Mouse (Mus musculus) lung, postnatal 10 days (tissue): ENCODE data around the gene Epor.

Source experiments
- DNase-seq: peaks from one replicate; pipeline ENCODE4 v3.0.0; 2021

The Epor gene

DNA sequence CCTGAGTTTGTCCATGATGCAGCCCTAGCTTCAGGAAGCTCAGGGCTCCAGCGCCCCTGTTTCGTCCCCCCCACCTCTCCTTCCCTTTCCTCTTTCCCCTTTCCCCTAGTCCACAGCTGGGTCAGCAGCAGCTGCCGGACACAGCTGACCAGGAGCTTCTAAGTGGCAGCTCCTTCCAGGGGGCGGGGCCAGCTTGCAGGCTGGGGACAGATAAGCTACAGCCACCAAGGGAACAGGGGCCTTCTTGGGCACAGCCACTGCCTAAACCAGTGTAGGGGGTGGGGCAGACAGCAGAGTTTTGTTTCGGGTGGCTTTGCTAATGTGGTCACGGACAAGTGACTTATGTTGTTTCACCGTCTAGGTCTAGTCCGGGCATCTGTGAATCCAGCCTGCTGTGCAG lies at the start of gene Epor:
Gene Epor (minus strand): TSS at position 90 of the 400 bp plus-strand sequence.
- peak; percentile 68 for DNase-seq

DNA sequence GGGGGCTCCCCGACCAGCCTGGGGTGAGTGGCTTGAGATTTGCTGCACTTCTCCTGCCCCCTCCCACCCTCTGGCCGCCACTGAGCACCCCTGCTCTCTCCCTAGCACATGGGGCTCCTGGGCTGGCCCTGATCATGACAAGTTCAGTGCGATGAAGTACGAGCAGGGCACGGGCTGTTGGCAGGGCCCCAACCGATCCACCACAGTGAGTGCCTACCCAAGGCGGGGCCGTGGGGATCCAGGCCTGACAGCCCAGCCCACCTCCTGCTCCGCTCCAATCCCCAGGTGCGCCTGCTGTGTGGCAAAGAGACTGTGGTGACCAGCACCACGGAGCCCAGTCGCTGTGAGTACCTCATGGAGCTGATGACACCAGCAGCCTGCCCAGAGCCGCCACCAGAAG lies 49.4 kb upstream of the Epor start:
- no peak for DNase-seq

DNA sequence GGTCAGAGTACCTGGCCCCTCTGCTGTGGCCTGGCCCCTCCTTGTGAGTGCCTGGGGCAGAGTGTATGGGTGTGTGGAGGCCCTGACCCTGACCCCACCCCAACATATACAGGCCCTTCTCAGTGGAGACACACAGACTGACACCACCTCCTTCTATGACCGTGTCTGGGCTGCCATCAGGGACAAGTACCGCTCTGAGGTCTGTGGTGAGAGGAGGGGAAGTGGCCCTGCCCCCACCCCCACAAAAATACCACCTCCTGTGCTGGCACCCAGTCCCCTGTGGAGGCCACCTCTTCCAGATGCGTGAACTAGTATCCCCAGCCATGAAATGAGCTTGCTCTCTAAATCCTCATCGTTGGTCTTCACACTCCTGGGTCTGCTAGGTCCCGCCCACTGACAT lies 47.7 kb upstream of the Epor start:
- DNase-seq, result no peak

DNA sequence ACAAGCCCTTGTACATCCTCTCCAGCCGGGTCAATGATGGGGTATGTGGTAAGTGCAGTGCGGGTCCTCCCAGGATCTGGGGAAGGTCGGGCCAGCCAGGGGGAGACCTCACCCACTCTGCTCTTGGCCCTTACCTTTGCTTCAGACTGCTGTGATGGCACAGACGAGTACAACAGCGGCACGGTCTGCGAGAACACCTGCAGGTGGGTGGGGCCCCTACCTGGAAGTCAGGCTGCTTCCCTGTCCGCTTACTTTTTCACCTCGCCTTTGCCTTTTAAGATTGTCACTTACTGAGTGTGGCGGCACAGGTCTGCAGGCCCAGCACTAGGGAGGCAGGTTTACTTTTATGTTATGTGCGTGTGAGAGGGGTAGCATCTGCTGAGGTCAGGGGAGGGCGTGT lies 41.2 kb upstream of the Epor start:
- no peak for DNase-seq

DNA sequence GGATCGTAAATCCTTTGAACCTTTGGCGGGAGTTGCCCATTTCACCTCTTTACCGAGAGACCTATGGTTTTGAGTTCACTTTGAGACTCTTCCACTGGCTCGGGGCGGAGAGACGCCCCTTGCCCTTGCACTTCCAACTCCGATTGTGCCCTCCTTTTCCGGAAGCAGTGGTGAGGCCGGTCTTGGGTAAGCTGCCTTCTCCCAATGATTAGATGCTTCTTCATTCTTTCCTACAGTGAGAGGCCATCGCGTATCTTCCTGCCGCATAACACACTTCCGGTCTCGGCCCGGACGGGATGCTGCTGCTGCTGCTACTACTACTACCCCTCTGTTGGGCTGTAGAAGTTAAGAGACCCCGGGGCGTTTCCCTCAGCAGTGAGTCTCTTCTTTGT lies 39.9 kb upstream of the Epor start:
- peak; percentile 49 for DNase-seq

DNA sequence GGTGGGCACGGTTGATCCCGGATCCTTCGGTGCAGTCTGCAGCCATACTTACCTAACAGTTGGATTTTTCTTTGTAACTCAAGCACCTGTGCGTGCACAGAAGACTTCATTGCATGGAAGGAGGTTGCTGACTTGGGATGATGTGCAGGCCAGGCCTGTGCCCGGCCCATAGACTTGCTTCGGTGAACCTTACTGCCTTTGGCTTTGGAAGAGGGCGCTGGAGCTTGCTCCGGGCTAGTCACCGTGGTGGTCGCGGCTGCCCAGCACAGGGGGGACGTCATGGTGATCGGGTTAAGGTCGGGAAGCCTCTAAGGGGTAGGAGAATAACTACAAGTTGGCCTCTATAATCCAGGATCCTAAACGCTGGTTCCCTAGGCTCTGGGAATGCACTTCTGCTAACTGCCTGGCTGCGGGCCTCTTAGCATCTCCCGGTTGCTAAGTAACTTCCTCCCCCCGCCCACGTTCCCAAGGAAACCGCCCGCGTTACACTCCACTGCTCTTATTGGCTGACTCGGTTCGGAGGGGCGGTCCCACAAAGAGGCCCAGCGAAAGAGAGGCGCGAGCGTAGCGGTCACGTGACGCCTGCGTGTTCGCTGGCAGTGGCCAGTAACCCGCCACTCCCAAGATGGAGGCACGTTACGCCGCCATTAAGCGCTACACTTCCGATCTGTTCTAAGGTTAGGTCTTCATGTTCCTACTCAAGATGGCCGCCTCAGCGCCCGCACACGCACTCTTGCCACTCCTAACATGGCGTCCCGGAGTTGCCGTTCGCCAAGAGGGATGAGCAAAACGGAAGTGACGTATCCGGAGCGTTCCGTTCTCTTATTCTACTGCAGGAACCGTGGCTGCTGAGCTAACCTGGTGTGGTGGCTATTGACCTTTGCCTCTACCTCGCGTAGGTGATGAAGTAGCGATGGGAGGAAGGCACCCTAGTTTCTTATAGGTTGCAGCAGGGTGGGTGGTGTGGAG lies 39.2 kb upstream of the Epor start, which contains the start of the genes Ccdc151 and Prkcsh:
Gene Ccdc151 (minus strand): TSS at position 441 of the 969 bp plus-strand sequence.
Gene Prkcsh (plus strand): TSS at position 613 of the 969 bp plus-strand sequence.
- DNase-seq, result peak; percentile 100

DNA sequence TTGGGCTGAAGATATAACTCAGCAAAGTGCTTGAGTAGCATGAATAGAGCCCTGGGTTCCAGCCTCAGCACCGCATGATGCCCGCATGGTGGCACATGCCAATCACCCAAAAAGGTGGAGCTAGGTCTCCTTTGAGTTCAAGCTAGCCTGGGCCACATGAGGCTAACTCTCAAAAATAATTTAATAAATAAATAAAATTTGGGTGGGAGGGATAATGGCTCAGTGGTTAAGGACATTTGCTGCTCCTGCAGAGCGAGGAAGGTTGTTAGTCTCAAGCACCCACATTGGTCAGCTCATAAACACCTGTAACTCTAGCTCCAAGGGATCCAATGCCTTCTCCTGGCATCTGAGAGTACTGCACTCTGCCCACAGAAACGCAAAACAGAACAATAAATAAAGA lies 38.3 kb upstream of the Epor start:
- no peak for DNase-seq

DNA sequence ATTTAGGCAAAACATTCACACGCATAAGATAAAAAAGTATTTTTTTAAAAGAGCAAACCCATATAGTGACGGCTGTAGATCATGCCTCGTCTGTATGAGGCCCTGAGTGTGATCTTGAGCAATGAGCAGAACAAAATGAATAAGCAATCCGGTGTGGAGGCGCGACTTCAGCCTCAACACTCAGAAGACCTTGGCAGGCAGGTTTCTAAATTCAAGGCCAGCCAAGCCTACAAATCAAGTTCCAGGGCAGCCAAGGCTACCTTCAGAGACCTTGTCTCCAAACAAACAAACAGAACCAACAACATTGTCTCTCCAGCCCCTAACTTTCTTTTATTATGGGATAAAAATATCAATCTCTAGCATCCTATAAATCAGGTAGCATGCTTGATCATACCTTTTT lies 37.0 kb upstream of the Epor start:
- DNase-seq, result no peak

DNA sequence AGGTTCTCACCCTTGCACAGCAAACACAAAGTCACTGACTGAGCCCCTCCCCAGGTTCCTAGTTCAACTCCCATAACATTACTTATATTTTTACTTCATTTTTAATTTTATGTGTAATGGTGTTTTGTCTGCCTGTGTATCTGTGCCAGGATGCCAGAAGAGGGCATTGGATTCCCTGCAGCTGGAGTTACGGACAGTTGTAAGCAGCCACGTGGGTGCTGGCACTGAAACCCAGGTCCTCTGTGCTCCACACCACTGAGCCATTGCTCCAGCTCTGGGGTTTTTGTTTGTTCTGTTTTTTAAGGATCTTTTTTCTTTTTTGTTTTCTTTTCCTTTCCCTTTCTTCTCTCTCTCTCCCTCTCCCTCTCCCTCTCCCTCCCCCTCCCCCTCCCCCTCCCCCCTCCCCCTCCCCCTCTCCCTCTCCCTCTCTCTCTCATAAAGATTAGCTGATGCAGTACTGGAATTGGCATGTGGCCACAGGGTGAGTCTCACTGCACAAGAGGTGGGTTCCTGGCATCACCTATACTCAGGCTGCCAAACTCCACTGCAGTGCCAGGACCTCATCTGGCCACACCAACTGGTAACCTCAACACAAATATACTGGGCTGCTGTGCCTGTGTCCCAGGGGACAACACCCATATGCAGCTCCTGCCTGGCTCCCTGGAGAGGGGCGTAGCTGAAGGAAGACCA lies 33.0 kb upstream of the Epor start:
- DNase-seq, result no peak

DNA sequence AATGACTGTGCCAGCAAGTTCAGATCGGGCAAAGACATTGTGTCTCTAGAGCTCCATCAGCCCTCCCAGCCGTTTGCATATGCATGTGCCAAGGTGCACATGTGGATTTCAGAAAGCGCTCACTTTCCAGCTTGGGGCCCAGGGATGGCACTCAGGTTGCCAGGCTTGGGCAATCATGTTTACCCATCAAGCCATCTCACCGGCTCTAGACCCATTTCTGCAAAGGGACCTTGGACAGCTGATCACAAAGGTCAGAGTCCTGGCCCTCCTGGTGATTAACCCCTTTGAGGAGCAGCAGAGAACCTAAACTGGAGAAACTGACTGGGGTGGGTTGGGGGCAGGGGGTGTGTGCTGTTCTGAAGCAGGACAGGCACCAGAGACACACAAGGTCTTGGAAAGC lies 28.9 kb upstream of the Epor start:
- DNase-seq, result no peak

DNA sequence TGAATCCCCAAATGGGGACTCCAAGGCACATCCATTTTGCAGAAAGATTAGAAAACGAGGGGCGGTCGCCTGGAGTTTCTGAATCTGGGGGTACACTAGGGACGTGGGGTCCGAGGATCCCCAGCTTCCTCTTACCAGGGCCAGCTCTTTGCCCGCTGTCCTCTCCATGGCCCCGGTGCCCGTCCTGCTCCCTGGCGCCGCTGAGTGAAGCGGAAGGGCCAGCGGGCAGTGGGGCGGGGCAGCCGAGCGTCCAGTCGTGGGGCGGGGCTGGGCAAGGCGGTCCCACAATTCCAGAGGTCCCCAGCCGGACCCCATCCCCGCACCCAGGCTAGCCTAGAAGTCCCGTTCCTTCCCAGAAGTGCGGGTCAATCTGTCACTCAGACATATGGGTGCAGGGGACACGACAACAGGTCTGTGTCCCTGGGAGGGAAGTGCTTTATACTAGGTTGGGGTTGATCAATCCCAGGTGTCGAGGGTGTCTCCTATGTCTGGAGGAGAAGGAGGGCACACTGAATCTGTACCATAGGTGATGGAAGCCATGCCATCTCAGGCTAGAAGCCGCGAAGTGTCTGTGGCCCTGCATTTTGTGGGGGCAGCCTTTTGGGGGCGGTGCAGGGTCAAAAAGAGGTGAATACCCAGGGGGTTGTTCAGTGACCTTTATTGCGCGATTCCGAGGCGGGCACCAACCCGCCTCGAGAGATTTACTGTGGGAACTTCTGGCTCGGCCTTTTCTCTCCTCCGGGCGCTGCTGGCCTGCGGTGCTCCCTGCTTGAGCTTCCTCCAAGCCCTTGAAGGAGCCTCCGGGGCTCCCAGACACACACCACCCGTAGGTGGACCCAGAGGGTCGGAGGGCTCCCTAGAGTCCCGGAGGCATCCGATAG lies 26.2 kb upstream of the Epor start, which contains the start of gene Rgl3:
Gene Rgl3 (minus strand): TSS at position 217 of the 881 bp plus-strand sequence.
- peak; percentile 79 for DNase-seq

DNA sequence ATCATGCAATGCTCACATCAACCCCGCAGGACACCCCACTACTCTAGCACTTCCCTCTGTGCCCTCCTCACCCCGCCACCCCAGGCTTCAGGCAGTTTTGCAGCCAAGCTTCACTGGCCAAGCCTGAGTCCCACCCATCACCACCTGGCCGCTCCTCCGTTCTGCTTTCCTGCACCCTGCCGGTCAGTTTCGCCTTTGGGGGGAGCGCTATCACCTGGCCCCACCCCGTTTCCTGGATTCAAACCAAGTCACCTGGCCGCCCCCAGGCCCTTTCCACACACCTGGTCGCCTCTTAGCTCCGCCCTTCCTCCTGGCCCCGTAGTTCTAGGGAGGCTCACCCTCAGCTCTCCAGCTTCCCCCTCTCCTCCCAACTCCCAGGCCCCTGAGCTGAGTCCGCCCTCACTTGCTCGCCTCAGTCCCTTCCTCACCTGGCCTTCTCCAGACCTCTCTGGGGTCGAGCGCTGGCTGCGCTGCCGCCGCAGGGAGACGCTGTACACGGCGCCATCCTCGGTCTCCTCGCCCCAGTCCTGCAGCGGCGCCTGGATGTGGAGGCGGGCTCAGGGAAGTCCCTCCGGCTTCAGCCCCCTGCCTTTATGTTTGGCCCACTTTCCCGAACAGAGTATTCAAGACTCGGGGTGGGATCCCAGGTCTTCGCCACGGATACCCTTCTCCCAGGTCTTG lies 25.3 kb upstream of the Epor start:
- peak; percentile 41 for DNase-seq

DNA sequence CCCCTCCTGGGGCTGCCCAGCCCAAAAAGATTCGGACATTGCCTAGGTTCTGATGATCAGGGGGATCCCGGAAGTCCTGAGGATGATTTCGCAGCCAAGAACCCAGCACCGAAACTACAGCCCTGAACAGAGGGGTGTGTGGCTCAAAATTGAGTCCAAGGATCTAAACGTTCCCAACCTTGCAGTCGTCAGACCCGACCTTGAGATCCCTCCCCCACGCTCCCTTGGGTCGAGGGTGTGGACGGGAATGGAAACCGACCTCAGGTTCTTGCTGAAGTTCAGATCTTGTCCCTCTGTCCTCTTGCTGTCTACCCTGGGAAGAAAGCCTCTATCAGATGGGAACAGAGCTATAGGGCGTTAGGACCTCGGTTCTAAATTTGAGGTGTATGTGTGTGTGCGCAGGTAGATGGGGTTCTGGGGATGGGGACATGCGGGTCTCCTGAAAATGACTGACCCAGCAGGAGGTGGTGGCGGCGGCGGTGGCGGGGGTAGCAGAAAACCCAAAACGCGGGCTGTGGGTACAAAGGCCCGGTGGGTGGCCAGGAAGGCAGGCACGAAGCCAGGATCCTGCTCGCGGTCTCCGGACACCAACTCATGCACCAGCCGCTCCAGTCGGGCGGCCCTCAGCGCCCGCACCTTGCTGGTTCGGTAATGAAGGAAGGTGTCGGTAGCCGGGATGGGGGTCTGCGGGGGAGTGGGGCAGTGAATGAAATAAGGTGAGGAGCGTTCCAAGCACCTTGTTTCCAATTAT lies 24.5 kb upstream of the Epor start:
- no peak for DNase-seq

DNA sequence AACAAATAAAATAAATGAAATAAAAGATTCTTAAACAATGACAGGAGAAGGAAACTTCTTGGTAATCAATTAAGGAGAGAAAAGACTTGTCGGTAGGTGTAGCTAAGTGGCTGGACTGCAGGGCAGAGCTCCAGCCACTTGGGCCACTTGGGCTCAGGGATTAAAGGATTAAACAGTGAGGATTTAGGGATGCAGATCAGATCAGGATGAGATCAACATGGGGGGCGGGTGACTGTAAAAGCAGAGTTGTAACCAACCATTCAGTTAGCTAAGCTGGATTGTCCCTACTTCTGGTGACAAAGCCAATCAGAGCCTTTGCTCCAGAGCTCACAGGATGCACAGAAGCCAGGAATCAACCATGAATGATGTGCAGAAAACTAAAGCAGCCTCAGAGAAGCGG lies 20.6 kb upstream of the Epor start:
- DNase-seq, result no peak

DNA sequence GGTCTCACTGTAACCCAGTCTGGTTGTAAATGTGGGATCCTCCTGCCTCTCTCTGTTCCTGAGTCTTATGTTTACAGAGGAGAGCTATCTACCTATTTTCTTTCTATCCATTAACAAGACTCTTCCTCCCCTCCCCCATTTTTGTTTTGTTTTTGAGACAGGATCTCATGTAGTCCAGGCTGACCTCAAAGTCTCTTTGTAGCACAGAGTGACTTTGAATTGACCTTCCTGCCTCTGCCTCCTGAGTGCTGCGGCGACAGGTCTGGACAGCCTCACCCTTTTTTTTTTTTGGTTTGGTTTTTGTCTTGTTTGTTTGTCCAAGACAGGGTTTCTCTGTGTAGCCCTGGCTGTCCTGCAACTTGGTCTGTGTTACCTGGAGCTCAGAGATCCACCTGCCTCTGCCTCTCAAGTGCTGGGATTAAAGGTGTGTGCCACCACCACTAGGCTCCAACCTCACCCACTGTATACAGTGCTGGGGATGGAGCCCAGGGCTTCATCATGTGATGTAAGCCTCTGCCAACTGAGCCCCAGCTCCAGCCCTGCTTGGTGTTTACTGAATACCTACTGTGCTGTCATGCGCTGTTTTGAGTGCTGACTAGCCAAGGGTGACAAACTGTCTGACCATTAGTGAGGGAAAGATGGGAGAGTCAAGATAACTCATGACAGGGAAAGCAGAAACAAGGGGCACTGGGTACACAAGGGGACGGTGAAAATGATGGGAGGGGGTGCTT lies 15.3 kb upstream of the Epor start:
- no peak for DNase-seq

DNA sequence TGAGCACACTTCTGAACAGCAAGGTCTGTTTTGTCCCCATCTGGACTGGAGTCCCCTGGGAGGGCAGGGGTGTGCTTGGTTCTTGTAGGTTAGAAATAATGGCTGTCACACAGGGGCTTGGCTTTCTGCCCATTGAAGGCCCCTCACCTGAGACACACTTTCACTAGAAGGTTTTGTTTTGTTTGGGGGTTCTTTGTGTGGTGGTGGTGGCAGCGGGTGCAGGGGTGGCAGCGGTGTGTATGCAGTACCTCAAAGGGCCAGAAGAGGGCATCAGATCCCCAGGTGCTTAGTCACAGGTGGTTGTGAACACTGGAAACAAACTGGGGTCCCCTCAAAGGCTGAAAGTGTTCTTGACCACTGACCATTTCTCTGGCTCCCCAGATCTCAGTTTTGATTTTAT lies 14.7 kb upstream of the Epor start:
- DNase-seq, result no peak

DNA sequence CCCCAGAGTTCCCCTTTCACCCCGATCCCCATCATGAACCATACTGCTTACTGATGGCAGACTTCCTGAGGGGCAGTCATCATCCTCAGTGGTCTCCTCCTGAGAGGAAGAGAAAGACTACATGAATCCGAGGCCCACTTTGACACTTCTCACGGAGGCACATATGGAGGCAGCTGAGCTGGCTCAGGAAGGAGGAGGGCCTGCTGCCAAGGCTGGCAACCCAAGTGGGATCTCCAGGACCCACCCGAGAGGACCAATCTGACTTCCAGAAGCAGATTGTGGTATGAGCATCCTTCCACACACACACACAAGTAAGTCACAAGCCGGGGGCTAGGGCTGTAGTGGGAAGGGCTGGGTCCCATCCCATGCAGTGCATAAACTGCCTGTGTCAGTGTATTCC lies 14.0 kb upstream of the Epor start:
- no peak for DNase-seq

DNA sequence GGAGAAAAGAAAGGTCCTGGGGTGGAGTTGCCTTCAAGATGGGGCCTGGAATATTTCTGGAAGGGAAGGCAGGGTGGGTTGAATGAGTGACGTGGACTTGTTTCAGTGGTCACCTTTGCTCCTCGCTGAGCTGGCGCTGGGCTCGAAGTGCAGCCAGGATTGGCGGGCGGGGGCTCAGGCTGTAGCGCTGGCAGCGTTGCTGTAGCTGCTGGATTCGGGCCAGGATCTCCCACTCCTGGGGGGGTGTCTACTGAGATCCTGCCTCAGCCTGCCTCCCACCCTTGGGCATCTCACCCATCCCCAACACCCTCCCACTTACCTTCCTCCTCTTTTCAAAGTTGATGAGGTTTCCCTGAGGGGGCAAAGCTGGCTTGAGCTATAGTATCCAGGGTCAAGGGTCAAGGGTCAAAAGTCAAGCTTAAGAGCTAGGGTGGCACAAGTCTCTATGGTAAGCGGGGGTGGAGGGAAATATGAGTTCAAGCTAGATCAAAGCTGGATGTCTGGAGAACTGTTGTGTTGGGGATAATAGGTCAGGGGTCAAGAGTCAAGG lies 13.4 kb upstream of the Epor start:
- no peak for DNase-seq

DNA sequence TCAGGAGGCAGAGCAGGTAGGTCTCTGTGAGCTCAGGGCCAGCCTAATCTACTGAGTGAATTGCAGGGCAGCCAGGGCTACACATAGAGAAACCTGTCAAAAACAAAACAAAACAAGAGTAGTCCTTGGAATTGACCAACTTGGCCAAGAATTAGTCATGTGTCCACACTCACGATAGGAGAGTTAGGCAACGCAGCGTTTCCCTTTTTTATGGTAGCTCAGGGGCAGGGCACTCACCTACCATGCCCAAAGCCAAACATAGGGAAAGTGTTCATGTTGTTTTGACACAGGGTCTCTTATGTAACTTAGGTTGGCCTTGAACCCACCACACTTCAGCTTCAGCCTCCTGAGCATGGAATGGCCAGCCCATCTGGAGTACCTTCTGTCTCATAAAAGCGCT lies 6.0 kb upstream of the Epor start:
- DNase-seq, result no peak

DNA sequence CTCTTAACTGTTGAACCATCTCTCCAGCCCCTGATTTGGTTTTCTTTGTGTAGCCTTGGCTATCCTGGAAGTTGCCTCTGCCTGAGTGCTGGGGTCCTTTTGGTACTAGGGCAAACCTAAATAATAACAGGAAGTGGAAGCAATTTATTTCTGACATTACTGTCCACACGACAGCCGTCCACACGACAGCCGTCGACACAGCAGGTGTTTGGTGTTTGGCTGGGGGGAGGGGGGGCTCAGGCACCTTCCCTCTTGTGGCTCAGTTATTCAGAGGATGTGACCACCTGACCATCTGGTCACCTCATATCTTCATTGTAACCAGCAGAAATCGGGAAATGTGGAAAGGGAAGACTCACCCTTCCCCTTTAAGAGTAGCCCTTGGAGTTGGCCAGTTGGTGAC lies 5.6 kb upstream of the Epor start:
- no peak for DNase-seq
